Mouse (Mus musculus) heart, embryonic 12.5 days (tissue): ENCODE data around the gene Emd. TPM values are rescaled to one million over a fixed set of nuclear protein-coding genes. Genes with fewer than 3 reads are reported as not detected.
A peak's percentile ranks its signal among the peaks of the same experiment; 100 is the strongest.
"Not testable (repeated sequence)": the region's sequence is repeated elsewhere in the genome, so short reads cannot be mapped to it uniquely, and the experiment has no call there.

Source experiments
- ATAC-seq: fragments of 200-750 bp; cut with Nextera tagmentation; 2 replicates; pipeline ENCODE4 v1.8.0; 2017; ENCODE audit warnings: moderate TSS enrichment, moderate library complexity; ENCODE audit not compliant: insufficient number of reproducible peaks, low FRiP score
- H3K27ac ChIP-seq: fragments of 300-500 bp; sonication (generic); 2 replicates; pipeline ENCODE4 v1.5.1; 2016; ENCODE audit warnings: mild to moderate bottlenecking, moderate library complexity; ENCODE audit not compliant: poor library complexity, severe bottlenecking
- H3K27me3 ChIP-seq: fragments of 300-500 bp; sonication (generic); replicated peaks from 2 replicates; pipeline ENCODE4 v1.6.1; 2016; ENCODE audit warnings: mild to moderate bottlenecking, moderate library complexity
- H3K36me3 ChIP-seq: fragments of 300-500 bp; sonication (generic); 2 replicates; pipeline ENCODE4 v1.6.1; 2016; ENCODE audit warnings: mild to moderate bottlenecking, moderate library complexity
- H3K4me1 ChIP-seq: fragments of 300-500 bp; sonication (generic); replicated peaks from 2 replicates; pipeline ENCODE4 v1.6.1; 2016; ENCODE audit warnings: mild to moderate bottlenecking
- H3K4me2 ChIP-seq: fragments of 300-500 bp; sonication (generic); 2 replicates; pipeline ENCODE4 v1.6.1; 2016; ENCODE audit warnings: mild to moderate bottlenecking, moderate library complexity
- H3K4me3 ChIP-seq: fragments of 300-500 bp; sonication (generic); 2 replicates; pipeline ENCODE4 v1.5.1; 2016; ENCODE audit warnings: mild to moderate bottlenecking
- H3K9ac ChIP-seq: fragments of 300-500 bp; sonication (generic); 2 replicates; pipeline ENCODE4 v1.6.1; 2016; ENCODE audit warnings: mild to moderate bottlenecking, moderate library complexity
- H3K9me3 ChIP-seq: fragments of 300-500 bp; sonication (generic); replicated peaks from 2 replicates; pipeline ENCODE4 v1.6.1; 2016; ENCODE audit warnings: mild to moderate bottlenecking, moderate library complexity
- WGBS: fragments of 180-500 bp; shearing (Covaris S2); methylation state at CpG from one replicate; pipeline ENCODE4 v1.1.7; 2016; 5-methylcytosine and 5-hydroxymethylcytosine counted together
- polyA plus RNA-seq: library from polyadenylated mRNA; unstranded; fragments of >200 nt; fragmentation: Nextera tagmentation; extraction: Ambion mirVana; gene quantifications from 2 replicates; pipeline ENCODE4 v1.2.1, GENCODE M21; 2016

Gene Emd
- polyA plus RNA-seq: 16.8 and 17.3 TPM in 2 replicates

GRCm38 (mm10) chrX:74254153-74254887 lies at the start of gene Emd:
Emd (plus strand) TSS chrX:74254687.
- WGBS: 23% methylated on average over 39 of the region's 39 CpGs
- H3K9me3 ChIP-seq: no peaks in the 10 kb centered on the region
- peaks cover 23% of the 10 kb centered on the region for H3K36me3 ChIP-seq
- peaks cover 7% of the 10 kb centered on the region; the same call in 1 of the 2 replicates for H3K4me1 ChIP-seq
- peak within 1 kb of the TSS; percentile 79 for H3K4me2 ChIP-seq
- ATAC-seq: peak; percentile 95
- H3K27me3 ChIP-seq: no peaks in the 10 kb centered on the region
- H3K27ac ChIP-seq: peak within 1 kb of the TSS; percentile 96
- peak within 1 kb of the TSS; percentile 84 for H3K9ac ChIP-seq
- peak within 1 kb of the TSS; percentile 63 for H3K4me3 ChIP-seq

GRCm38 (mm10) chrX:74218496-74218895 lies 36.0 kb upstream of the Emd start:
- Histone ChIP-seq H3K27ac (no peak overlapping the region), H3K9me3 (no peaks in the 10 kb centered on the region), H3K4me2 (no peak overlapping the region), H3K4me1 (no peaks in the 10 kb centered on the region), H3K36me3 (peaks cover 5% of the 10 kb centered on the region), H3K27me3 (no peaks in the 10 kb centered on the region), H3K9ac (no peak overlapping the region), H3K4me3 (no peak overlapping the region)
- no peak for ATAC-seq
- 70% methylated on average over 4 of the region's 4 CpGs for WGBS

- Histone ChIP-seq H3K9me3 (no peaks in the 10 kb centered on the region), H3K4me2 (no peak overlapping the region), H3K4me1 (no peaks in the 10 kb centered on the region), H3K4me3 (no peak overlapping the region), H3K27ac (no peak overlapping the region), H3K9ac (no peak overlapping the region), H3K36me3 (peaks cover 14% of the 10 kb centered on the region), H3K27me3 (no peaks in the 10 kb centered on the region)
- WGBS: 43% methylated on average over 13 of the region's 13 CpGs
- no peak for ATAC-seq
These were observed 35.0 kb upstream of the Emd start for GRCm38 (mm10) chrX:74219449-74219848.

GRCm38 (mm10) chrX:74220099-74220498 lies 34.4 kb upstream of the Emd start:
- peaks cover 20% of the 10 kb centered on the region for H3K36me3 ChIP-seq
- 28% methylated on average over 1 of the region's 1 CpGs for WGBS
- H3K4me2 ChIP-seq, H3K27me3 ChIP-seq, H3K9ac ChIP-seq, H3K4me3 ChIP-seq, H3K4me1 ChIP-seq, H3K27ac ChIP-seq, ATAC-seq, H3K9me3 ChIP-seq: not testable (repeated sequence)

GRCm38 (mm10) chrX:74230038-74230437 lies 24.4 kb upstream of the Emd start:
- no peak for ATAC-seq
- Histone ChIP-seq H3K4me2 (no peak overlapping the region), H3K9ac (no peak overlapping the region), H3K9me3 (no peaks in the 10 kb centered on the region), H3K4me1 (no peaks in the 10 kb centered on the region), H3K4me3 (no peak overlapping the region), H3K27ac (no peak overlapping the region), H3K27me3 (no peaks in the 10 kb centered on the region), H3K36me3 (peaks cover 100% of the 10 kb centered on the region)
- 59% methylated on average over 1 of the region's 1 CpGs for WGBS

GRCm38 (mm10) chrX:74233196-74233595 lies 21.3 kb upstream of the Emd start:
- H3K4me2 ChIP-seq: no peak overlapping the region
- H3K4me1 ChIP-seq: no peaks in the 10 kb centered on the region
- H3K36me3 ChIP-seq: peaks cover 97% of the 10 kb centered on the region
- H3K9ac ChIP-seq: no peak overlapping the region
- H3K27me3 ChIP-seq: no peaks in the 10 kb centered on the region
- no peak overlapping the region for H3K4me3 ChIP-seq
- ATAC-seq: no peak
- 86% methylated on average over 5 of the region's 5 CpGs for WGBS
- no peaks in the 10 kb centered on the region for H3K9me3 ChIP-seq
- H3K27ac ChIP-seq: no peak overlapping the region

GRCm38 (mm10) chrX:74240332-74240731 lies 14.2 kb upstream of the Emd start:
- WGBS: 84% methylated on average over 4 of the region's 4 CpGs
- Histone ChIP-seq H3K4me2 (no peak overlapping the region), H3K27ac (no peak overlapping the region), H3K9ac (no peak overlapping the region; the same call in 1 of the 2 replicates), H3K4me1 (peaks cover 15% of the 10 kb centered on the region), H3K27me3 (no peaks in the 10 kb centered on the region), H3K4me3 (no peak overlapping the region), H3K9me3 (no peaks in the 10 kb centered on the region), H3K36me3 (peaks cover 78% of the 10 kb centered on the region)
- ATAC-seq: no peak

- peak overlapping the region; percentile 76 for H3K4me2 ChIP-seq
- 76% methylated on average over 2 of the region's 2 CpGs for WGBS
- H3K27ac ChIP-seq: peak overlapping the region; percentile 96; the same call in 1 of the 2 replicates
- peak overlapping the region; percentile 73 for H3K4me3 ChIP-seq
- H3K9me3 ChIP-seq: no peaks in the 10 kb centered on the region
- peaks cover 15% of the 10 kb centered on the region for H3K4me1 ChIP-seq
- no peaks in the 10 kb centered on the region for H3K27me3 ChIP-seq
- no peak for ATAC-seq
- H3K36me3 ChIP-seq: peaks cover 50% of the 10 kb centered on the region
- peak overlapping the region; percentile 90 for H3K9ac ChIP-seq
These were observed 11.1 kb upstream of the Emd start for GRCm38 (mm10) chrX:74243396-74243795.

GRCm38 (mm10) chrX:74243807-74244206 lies 10.7 kb upstream of the Emd start:
- Histone ChIP-seq H3K27ac (peak overlapping the region; percentile 96), H3K9ac (peak overlapping the region; percentile 90), H3K4me1 (peaks cover 15% of the 10 kb centered on the region), H3K4me2 (peak overlapping the region; percentile 76), H3K9me3 (no peaks in the 10 kb centered on the region), H3K27me3 (no peaks in the 10 kb centered on the region), H3K4me3 (peak overlapping the region; percentile 73), H3K36me3 (peaks cover 46% of the 10 kb centered on the region)
- WGBS: 37% methylated on average over 3 of the region's 3 CpGs
- no peak for ATAC-seq

- peak; percentile 60 for ATAC-seq
- Histone ChIP-seq H3K4me2 (peak overlapping the region; percentile 76), H3K9me3 (no peaks in the 10 kb centered on the region), H3K9ac (peak overlapping the region; percentile 90), H3K27me3 (no peaks in the 10 kb centered on the region), H3K27ac (peak overlapping the region; percentile 96), H3K4me1 (peaks cover 15% of the 10 kb centered on the region), H3K36me3 (peaks cover 38% of the 10 kb centered on the region), H3K4me3 (peak overlapping the region; percentile 73)
- WGBS: 13% methylated on average over 3 of the region's 3 CpGs
These were observed 9.8 kb upstream of the Emd start for GRCm38 (mm10) chrX:74244614-74245083.

GRCm38 (mm10) chrX:74245107-74245506 lies 9.4 kb upstream of the Emd start:
- Histone ChIP-seq H3K27me3 (no peaks in the 10 kb centered on the region), H3K4me2 (peak overlapping the region; percentile 76), H3K4me3 (peak overlapping the region; percentile 73), H3K27ac (peak overlapping the region; percentile 96), H3K36me3 (peaks cover 33% of the 10 kb centered on the region), H3K9ac (peak overlapping the region; percentile 90), H3K9me3 (no peaks in the 10 kb centered on the region), H3K4me1 (peaks cover 17% of the 10 kb centered on the region)
- WGBS: 35% methylated on average over 1 of the region's 1 CpGs
- ATAC-seq: no peak
